Mouse (Mus musculus) lung, adult 18-20 months (tissue): ENCODE results near the gene Ptpn14.
A peak's percentile ranks its signal among the peaks of the same experiment; 100 is the strongest.

ENCODE experiments used
- DNase-seq, 2 experiments: peaks; one replicate each; pipeline ENCODE4 v3.0.0; 2022; ENCODE audit warnings: mixed read lengths in 2 of 2

Ptpn14 gene

DNA sequence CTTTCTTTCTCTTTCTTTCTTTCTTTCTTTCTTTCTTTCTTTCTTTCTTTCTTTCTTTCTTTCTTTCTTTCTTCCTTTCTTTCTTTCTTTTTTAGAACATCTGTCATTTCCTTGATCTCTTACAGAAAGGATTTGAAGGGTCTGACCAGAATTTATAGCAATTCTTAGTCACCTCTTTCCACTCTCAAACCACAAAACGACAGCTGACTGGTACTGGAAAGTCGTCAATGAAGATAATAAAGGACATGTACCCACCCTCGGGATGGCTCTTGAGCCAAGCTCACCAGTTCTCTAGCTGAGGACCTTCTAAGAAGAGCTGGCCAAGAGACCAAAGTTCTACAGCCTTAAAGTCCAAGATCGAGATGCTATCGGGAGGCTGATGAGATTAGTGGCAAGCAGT lies 9.5 kb upstream of the Ptpn14 start:
- no peak for DNase-seq

DNA sequence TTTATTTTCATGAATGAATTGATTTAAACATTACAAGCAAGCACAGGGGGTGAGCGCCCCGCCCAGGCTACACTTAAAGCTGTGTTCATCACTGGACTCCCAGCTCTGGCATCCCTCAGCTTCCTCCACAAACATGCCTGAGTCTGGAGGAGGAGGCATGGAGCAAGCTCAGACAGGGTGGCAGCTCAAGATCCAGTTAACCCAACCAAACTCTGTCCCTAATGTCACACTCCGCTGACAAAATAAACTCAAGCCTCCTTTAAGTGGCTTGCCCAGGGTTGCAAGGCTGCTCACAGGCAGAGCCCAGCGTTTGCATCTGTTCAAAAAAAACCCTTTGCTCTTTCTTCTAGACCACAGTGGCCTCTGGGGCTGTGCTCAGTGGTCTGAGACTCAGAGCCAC lies 1.9 kb upstream of the Ptpn14 start:
- no peak for DNase-seq

DNA sequence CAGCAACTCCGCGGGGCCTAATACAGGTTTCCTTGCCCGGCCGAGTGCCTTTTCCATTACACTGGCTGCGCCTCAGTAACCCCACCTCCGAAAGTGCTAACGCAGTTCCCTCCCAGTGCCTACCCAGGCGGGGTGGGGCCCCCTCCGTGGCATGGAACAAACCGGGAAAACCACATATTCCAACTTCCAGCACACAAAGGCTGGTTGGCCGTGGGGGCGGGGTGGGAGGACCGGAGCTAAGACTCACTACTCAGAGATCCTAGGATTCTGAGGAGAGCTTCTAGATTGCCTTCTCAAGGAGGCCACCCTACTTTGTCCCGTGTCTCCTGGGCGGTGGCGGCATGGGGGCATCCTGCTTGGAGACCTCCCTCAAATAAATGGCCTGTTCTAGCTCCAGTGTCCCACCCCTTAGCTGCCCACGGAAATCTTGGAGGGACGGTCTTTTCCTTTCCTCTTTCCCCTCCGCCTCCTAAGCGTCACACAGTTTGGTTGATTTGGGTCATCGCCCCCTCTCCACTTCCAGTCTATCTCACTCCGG lies 653 bp upstream of the Ptpn14 start:
- DNase-seq, result peak; percentile 91 to 94

DNA sequence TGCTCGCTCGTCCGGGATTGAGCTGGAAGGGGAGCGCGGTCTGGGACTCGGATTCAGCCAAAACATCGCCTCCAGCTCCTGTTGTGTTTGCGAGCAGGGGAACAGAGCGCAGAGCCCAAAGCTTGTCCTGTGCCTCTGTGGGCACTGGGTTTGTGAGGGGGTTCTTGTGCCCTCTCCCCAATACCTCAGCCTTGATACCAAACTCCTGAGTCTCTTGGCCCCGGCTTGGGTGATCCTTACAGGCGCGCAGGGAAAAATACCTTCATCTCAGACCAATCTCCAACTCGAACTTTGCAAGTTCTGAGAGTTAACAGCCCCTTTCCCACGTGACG lies 682 bp downstream of the Ptpn14 start:
- no peak for DNase-seq

DNA sequence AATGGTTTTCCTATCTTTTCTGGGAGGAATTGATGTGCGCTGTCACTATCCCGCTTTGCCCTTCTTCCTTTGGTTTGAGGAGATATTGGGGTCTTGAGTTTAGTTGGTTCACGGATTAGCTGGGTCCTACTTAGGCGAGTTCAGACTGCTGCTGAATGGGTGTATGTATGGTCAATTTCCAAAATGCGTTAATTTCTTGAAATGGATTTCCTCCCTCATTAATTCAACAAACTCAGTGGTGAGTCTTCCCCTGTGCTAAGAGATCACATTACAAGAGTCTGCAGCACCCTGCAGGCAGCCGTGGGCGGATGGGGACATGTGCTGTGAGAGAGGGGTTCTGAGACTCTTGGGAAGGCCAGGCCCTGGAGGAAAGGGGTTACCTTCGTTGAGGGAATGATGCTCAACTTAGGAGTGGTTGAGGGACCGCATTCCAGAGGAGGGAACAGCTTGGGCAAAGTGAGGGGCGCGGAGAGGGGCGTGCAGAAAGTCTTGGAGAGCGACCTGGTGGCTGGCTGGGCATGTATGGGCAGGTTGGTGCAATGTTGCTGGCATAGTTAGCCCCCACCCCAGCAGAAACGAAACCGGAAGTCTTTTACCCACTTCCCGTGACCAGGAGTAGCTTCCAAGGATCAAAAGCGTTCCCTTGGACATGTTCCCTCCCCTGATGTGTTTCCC lies 1.2 kb downstream of the Ptpn14 start:
- peak in 1 of 2 experiments; percentile 26 for DNase-seq

DNA sequence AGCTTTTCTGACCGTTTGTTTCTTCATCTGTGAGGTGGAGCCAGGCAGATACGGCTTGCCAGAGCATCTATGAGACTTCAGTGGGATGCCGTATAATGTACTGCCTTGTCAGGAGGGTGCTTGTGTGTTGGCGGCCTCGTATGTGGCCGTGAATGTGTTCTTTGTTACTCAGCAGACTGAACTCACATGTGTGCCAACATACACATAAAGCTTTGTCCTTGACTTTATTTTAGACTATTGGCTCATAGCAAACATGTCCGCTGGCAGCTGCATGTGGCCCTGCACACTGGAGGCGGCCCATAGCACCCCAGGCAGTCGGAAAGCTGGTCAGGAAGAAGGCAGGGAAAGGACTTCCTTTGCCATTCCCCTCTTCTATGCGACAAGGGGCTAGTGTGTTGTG lies 3.6 kb downstream of the Ptpn14 start:
- DNase-seq, result no peak

DNA sequence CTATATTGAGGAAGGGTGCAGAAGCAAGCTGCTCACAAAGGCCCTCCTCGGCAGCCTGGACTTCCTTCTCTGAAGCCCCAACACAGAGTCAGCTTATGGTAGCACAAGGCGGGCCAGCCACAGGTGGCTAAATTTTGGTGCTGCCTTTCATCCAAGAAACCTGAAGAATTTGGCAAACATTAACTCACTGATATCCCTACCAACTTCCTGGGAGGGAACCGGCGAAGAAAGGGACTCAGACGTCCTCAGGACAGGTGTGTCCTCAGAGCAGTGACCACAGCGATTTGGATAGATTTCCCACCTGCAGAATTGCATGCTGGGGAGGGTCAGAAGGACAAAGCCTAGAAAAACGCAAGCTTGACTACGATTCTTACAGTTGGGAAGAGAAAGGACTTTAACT lies 4.1 kb downstream of the Ptpn14 start:
- no peak for DNase-seq

DNA sequence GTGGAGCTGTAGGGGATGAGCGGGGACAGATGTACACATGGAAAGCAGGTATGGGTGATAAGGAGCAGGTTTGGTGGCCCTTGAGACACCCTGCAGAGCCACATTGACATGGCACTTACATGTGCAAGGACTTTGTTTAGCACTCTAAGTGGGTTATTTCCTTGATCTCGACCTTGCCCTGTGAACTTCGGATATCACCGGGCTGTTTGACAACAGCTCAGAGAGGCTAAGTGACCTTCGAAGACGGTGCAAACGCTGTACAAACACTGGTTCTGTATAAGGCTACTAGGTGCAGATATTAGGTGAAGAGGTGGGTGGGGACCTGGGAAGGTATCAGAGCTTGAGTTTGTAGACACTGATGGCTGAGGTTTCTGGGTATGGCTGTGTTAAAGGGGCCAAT lies 12.0 kb downstream of the Ptpn14 start:
- no peak for DNase-seq

DNA sequence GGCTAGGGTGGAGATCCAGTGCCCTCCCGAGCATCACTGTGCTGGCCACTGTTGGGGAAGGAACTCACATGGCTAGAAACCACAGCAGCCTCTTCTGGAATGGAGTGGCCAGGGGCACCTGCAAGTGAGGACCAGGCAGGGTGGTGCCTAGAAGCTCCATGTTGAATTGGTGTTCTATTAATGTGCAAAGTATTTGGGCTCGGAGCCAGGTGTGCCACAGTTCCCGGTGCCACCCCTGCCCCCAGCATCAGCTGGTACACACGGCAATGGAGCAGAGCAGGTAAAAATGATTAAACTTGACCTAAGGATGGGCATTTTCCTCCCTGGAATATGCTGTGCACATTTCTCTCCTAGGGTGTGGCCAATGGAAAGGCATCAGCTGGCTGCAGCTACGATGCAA lies 14.0 kb downstream of the Ptpn14 start:
- peak in 1 of 2 experiments; percentile 28 for DNase-seq

DNA sequence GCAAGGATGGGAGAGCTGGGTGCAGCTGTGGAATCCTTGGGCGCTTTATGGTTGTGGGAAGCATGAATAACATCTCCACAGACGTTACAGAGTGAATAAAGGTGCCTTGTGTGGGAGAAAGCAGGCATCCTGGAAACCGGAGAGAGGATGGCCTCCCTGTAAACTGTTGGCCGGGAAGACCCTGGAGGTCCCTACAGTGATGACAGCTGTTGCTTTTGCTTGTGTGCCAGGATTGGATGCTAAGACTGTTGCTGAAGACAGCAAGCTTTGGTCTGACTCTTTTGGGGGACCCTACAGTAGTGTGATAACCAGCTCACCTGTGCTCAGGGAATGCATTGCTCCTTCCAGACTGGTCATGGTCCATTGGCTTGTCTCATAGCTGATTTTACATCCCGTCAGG lies 15.1 kb downstream of the Ptpn14 start:
- no peak for DNase-seq

DNA sequence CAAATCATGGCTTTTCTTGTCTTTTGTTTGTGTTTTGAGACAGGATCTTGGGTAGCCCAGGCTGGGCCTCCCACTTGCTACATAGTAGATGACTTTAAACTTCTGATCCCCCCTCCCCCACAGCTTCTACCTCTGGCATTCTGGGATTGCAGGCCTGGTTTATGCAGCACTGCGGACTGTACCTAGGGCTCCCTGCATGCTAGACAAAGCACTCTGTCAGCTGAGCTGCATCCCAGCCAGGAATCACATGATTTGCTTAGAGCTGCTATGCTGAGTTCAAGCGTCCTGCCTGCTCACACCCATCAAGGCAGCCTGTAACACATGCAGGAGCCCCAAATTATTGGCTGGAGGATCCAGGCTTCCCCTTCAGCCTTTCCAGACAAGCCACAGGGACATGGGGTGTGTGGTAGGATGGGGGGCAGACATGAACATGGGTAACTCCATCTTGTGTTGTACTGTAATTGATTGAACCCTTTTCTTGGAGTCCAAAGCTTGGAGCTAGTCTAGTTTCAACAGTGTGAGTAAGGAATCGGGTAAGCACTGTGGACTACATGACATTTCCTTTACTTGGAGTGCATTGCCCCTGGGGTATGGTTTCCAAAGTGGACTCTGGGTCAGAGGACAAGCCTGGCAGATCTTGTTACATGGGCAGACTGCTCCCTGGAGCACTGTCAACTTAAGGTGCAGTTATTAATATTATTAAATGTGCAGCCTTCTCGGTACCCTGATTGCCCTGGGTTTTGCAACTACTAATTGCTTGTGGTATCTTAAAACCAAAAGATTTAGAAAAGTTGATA lies 17.0 kb downstream of the Ptpn14 start:
- DNase-seq, result no peak

DNA sequence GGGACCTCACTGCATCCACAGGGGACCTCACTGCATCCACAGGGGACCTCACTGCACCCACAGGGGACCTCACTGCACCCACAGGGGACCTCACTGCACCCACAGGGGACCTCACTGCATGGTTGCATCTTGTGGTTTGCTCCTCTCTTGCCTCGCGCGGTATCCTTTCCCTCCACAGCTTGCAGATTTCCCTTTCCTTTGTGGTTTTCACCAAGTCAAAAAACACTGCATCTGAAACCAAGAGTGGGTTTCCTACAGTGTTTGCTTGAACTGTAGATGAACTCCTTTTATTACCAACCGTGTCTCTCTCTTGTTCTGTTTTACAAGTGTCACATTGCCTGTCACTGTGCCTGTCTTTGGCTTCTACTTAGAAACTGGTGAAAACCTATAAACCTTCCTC lies 18.5 kb downstream of the Ptpn14 start:
- DNase-seq, result no peak

DNA sequence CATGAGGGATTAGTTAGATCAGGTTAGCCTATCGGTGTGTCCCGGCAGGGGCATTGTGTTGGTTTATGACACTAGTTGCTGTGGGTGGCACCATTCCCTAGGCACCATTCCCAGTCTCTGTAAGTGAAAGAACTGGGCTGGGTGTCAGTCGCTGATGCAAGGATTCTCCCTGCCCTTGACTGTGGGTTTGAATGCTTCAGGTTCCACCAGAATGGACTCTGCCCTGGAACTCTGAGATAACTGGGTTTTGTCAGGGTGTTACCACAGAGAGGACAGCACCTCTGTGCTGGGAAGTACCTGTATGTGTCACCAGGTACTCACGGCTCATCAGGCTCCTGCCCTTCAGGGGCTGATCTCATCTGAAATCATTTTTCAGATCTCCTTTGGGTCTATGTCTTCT lies 21.7 kb downstream of the Ptpn14 start:
- DNase-seq, result no peak

DNA sequence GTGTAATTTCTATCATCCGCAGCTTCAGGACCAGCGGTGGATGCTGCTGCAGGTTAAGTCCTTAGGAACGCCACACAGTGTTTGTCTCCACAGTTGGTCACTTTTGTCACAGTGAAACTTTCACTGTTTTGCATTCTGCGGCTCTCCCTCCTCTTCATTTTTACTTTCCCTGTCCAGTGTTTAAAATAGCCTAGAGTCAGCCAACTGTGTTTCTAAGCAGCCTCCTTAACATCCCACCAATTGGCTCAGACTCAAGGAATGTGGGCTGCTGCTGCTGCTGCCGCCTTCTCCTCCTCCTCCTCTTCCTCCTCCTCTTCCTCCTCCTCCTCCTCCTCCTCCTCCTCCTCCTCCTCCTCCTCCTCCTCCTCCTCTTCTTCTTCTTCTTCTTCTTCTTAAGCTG lies 22.2 kb downstream of the Ptpn14 start:
- DNase-seq, result no peak

DNA sequence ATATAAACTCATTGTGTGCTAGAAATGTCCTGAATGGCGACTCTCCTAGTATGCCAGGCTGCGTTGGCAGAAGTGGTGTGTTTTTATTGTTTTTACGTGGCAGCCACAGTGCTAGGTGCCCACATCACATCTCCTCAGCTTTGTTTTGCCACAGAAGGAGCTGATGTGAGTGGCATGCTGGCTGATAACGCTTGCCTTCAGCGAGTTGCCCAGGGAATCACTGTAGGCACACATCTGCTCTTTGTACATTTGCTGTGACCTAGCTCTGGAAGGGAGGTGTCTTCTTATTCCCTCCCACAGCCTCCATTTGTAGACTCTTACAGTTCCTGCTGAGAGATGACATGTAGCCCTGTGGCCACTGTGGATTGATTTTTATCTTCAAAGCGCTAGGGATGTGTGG lies 24.2 kb downstream of the Ptpn14 start:
- DNase-seq, result no peak

DNA sequence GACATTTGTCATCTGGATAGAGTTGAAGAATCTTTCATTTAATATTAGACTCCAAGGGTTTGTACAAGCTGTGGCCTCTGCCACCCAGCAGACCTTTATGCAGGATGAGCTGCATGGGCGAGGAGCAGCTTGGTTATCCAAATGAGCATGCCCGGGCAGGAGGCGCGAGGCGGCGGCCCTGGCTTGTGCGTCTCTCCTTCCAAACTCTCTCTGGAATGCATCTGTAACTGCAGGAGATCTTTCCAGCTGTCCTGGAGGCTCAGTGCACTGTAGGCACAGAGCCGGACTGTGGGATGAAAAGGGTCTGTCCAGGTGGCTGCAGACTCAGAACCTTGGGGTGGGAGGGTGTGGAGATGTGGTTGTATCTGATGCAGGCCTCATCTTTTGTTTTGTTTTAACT lies 27.0 kb downstream of the Ptpn14 start:
- no peak for DNase-seq

DNA sequence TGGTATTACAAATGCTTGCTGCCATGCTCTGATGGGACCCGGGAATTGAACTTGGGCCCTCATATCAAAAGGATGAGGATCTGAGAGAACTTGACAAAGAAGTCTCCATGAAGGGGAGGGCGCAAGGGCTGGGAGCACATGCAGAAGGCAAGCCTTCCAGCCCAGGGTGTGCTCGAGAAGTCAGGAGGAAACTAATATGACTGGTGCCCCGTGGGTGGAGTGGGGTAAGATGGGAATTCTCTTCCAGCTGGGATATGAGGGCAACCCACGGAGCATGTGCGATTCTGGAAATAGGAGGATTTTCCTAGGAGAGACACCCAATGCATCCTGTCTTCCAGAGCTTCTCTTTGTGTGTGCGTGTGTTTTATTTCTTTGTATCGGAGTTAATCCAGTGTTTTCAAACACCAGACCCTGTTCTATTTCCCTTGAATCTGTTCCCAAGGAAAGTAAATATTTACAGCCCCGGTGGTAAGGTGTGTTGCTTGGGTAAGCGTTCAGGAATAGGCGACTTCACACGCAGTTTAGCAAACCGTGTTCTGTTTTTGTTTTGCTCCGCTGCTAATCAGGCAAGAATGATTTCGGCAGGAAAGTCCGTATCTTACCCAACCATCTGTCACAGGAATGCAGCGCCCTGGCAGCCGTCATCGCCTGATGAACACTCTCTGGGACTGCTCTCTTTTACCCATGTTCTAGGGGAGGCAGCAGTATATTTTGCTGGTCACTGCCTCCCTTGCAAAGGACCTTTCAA lies 28.4 kb downstream of the Ptpn14 start:
- peak; percentile 30 to 47 for DNase-seq

DNA sequence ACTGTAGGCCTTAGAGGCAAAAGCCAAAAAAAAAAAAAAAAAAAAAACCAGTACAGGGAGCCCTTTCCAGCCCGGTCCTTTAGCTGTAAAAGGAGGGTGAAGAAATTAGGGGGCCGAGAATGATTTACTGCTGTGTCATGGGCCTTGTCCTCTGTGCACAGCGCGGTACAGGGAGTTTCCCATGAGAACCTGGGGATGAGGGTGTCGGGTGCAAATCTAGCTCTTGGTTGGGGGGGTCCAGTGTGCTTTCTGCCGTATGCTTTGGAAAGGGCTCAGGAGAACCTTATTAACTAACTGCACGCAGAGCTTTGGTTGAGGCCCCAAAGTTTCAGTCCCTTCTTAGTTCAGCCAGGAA lies 29.0 kb downstream of the Ptpn14 start:
- no peak for DNase-seq

DNA sequence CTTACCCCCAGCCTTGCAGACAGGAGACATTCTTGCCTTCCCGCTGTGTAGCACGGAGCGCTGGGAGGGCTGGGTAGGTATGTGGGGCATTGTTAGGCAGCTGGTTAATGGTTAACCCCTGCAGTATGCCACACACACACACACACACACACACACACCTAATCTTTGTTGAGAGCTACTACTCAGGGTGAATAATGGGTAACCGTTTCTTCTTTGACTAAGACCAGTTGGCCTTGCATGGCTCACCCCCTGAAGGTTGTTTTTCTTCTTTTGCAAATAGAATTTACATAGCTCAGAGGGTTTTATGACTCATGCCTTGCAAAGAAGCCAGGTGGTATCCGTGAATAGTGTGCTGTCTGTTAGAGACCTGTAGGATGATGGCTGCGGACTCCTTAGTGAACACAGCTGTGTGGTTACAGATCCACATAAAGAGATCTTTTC lies 33.5 kb downstream of the Ptpn14 start:
- peak in 1 of 2 experiments; percentile 41 for DNase-seq

DNA sequence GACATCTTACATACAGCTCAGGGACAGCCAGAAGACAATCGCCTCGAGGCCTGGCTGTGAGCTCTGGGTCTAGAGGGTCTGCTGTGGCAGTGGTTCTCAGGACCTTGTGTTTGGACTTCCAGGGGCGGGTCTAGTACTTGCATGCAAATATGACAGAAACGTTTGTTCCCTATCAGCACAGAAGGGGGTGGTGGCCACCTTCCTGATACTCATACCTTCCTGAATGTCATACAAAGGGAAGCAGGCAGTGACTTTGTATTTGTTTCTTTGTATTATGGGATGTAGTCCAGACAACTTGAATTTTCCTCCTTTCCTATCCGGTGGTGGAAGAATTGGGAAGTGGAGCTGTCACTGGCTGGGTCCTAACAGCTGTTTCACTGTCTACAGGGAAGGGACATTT lies 36.2 kb downstream of the Ptpn14 start:
- DNase-seq, result peak; percentile 20 to 53

DNA sequence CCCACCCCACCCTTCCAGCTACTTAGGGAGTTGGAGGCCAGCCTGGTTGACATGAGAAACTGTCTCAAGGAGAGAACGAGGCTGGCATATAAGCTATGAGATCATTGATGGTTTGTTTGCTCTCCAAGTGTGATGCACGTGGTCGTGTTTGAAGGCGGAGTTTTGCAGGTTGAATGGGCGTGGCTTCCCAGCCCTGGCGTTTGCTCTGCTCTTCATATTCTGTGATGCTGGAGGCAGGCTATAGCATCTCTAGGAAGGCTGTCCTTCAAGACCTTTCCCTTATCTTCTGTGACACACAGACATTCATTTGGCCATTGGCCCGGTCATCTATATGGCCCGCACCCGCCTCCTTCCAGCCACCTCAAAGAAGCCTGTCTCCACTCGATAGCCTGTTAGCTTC lies 39.1 kb downstream of the Ptpn14 start:
- no peak for DNase-seq

DNA sequence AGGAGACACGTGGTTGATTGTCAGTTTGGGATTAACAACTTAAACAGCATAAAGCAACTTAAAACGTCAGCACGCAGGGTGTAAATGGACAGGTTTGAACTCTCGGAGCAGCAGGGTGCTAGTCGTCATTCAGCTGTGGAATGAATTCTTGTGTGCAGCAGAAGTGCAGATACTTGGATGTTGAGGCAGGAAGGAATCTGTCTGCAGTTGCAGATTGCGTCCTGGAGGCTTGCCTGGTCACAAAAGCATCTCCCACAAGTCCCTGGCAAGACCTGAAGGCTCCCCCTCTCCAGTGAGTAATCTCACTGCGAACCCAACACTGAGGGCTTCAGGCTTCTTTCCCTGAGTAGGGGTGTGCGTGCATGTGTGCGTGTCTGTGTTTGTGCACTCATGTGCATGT lies 39.8 kb downstream of the Ptpn14 start:
- DNase-seq, result no peak

DNA sequence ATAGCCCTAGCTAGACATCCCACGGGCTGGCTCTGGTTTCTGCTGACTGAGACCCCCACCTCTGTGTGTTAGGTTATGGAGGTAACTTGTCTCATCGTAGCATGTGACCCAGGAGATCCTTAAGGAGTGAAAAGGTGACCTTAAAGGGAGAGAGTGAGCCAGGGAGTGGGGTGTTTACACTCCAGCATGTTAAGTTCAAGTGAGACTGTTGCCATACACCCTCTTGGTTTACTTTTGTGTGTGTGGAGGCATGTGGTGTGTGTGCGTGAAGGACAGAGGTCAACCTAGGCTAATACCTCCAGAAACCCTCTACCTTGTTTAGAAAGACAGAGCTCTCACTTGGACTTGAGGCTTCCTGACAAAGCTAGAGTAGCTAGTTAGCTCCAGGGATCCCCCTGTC lies 42.4 kb downstream of the Ptpn14 start:
- no peak for DNase-seq

DNA sequence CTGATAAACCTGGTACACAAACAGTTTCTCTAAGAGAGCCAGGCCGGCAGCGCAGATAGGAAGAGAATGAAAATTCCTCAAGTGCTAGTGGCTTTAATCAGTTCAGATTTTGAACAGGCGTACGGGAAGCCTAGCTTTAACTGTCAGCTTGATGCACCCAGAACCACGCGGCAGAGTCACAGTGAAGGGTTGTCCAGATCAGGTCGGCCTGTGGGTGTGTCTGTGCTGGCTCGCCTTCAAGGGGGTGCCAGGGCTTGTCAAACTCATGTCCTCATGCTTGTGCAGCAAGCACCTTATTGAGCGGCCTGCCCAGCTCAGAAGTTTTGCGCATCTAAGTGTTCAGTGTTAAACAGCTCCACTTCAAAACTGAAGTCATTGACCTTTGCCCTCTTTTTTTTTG lies 44.6 kb downstream of the Ptpn14 start:
- no peak for DNase-seq
